Mouse (Mus musculus) embryo, embryonic 11 days (tissue): ENCODE data around the gene Padi3.

ENCODE experiments used
- DNase-seq: peaks from one replicate; pipeline ENCODE4 v3.0.0-alpha.2; 2015

Gene Padi3

GRCm38 (mm10) chr4:140815496-140815895 is 5.0 kb upstream of the Padi3 start:
- no peak for DNase-seq

- DNase-seq = peak; percentile 72
These were observed 4.1 kb upstream of the Padi3 start for GRCm38 (mm10) chr4:140814241-140815225.

DNA sequence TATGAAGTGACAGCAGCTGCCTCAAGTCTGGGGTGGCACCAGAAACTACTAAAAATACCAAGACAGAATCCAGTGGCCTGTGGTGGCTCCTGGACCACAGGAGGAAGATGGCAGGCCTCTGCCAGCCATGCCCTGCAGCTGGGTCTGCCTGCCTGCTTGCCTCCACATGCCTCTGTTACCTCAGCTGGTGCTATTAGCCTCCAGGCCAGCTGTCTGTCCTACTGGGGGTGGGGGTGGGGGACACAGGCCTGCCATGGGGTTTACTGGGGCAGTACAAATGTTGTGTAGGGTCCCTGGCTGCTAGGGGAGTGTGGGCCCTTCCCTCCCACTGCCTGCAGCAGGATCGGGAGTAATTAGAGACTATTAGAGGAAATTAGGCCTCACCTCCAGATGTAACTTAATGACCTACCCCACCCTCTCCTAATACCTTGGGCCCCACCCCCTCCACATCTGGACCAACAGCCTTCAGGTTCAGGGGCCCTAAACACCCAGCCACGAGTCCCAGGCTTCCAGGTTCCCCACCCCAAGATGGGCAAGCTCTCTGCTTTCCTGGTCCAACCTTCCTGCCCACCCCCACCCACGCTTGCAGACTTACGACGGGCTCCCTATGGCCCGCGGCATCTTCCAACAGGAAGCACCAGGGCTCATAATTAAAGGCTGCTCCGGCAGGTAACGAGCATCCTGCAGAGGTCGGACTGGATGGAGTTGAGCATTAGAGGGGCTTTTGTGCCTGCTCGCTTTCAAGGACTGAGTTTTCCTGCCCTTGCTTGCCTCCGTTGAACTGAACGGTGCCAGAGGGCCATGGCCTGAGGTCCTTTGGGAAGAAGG is 3.1 kb upstream of the Padi3 start:
- DNase-seq = peak; percentile 35

GRCm38 (mm10) chr4:140812609-140813008 is 2.2 kb upstream of the Padi3 start:
- DNase-seq = no peak

- DNase-seq = no peak
These were observed 1.7 kb upstream of the Padi3 start for GRCm38 (mm10) chr4:140812191-140812590.

DNA sequence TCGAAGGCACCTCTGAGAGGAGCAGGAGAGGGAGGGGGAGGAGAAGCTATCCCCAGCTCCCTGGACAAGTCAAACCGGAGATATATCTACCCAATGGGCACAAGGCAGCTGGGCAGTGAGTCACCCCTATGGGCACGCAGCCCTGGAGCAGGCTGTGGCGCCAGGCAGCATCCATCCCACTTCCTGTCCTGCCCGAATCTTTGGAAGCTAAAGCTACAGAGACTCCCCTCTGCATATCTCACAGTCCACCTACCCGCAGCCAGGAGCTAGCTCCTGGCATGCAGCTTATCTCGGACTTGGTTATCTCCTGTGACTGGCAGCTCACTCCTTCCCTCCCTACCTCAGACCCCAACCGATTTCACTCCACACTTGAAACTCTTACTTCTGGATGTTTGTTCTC is 1.3 kb downstream of the Padi3 start:
- no peak for DNase-seq

DNA sequence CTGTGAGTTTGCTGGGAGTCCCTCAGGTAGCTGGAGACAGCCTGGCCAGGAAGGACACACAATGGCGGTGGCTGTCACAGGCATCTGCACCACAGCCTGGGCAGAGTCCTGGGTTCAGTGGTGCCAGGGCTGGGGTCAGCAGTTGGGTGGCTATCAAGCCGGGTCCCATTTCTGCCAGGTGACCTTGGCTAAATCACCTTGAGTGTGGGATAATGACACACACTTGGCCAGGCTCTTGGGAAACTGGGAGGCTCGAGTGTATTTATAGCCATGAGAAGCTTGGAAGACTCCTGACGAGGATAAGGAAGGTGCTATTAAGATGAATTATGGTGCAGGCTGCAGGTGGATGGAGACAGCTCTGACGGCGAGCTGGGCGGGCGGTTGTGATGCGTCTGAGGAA is 5.8 kb downstream of the Padi3 start:
- DNase-seq = no peak

- no peak for DNase-seq
These were observed 9.1 kb downstream of the Padi3 start for GRCm38 (mm10) chr4:140801364-140801763.

DNA sequence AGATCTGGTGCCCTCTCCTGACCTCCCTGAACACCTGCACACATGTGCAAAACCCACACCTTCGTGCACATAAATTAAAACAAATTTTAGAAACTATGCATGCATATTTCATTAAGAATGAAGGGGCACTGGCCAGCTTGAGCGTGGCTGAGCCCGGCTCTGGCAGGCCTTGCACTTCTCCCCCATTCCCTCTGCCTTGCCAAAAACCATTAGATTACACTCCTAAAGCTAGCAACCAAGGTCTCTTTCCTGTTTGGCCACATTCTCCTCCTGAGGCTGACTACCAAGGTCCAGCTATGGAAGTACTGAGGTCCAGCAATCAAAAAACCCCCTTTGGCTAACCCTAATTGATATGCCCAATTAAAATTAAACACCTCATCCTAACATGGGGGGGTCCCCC is 13.7 kb downstream of the Padi3 start:
- DNase-seq = no peak

DNA sequence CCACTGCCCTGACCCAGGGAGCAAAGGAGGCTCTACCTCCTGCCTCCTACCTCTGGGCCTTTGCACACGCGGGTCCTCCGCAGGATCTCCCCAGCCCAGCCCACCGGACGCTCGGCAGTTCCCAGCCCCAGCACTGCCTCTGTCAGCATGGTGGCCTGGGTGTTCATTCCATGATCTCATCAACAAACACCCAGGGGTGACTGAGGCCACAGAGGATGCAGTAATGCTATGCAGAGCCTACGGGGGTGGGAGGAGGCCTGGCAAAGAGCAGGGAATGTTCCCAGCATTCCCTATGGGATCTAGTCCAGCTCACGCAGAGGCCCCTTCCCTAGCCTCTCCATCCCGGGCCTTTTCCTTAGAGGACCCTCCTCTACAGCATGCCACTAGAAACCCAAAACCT is 15.8 kb downstream of the Padi3 start:
- DNase-seq = no peak

DNA sequence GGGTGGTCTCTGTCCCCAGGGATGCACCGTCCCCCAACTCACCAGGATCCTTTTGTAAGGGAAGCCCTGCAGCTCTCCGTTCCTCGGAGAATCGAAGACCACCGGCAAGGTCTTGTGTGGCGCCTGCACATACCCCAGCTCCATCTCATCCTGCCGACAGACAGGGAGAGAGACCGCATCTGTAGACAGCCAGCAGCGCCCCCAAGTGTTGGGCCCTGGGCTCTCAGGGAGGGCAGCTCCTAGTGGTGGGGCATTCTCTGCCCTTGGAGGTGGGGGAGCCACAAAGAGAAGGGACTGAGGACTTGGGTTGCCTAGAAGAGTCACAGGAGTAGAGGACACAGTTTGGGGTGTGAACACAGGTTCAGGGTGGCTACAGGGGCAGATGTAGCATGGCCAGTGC is 16.7 kb downstream of the Padi3 start:
- no peak for DNase-seq

DNA sequence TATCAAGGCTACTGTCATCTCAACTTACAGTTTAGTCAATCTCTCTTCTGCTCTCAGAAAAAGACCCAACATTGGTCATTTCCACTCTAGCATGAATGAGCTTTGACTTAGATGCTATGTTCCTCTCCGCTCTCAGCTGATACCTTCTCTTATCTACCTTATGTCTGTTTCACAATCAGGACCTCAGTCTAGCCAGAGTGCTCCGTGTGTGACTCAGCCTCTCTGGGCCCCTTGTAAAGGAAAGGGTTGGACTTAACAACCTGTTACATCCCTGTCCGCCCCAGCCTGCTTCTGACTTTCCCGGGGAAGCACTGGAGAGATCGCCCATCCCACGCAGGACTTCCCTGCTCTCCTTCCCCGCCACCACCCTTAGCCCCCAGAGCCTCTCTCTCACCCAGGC is 17.9 kb downstream of the Padi3 start:
- no peak for DNase-seq

DNA sequence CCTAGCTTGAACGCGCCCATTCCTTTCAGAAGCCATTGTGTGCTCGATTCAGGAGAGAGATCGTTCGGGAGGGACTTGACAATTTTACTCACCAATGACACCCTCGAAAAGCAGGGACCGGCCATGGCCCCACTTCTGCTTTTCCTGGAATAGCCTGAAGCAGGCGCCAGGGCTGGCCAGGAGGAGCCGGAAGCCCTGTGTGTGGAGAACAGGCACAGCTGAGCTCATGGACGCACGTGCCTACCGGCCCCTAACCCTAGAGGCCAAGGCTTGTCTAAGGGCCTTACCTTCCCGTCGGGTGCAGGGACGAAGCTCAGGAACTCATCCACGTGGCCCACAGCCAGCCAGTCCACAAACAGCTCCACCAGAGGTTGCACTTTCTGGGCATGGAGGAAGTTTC is 19.4 kb downstream of the Padi3 start:
- no peak for DNase-seq

- DNase-seq = no peak
These were observed 20.5 kb downstream of the Padi3 start for GRCm38 (mm10) chr4:140789983-140790382.

- DNase-seq = peak; percentile 55
These were observed 21.5 kb downstream of the Padi3 start for GRCm38 (mm10) chr4:140788983-140789382.

DNA sequence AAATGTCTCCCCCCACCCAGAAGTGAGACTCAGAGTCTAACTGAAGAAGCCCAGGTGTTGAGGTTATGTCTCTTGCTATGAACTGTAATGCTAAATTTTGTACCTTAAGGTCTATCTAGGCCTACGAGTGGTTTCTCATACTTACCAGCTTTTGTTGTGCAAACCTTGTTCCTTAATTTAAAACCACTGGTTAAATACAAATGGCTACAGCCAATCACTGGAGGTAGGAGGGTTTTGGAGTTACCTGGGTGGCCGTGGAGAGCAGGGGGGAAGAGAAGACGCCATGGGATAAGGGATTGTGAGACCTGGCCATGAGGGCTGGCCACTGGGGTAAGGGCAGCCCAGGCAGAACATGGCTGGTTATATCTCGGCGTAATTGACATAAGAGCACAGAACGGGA is 22.2 kb downstream of the Padi3 start:
- no peak for DNase-seq

- DNase-seq = no peak
These were observed 23.0 kb downstream of the Padi3 start for GRCm38 (mm10) chr4:140787414-140787813.

GRCm38 (mm10) chr4:140785217-140785616 is 25.2 kb downstream of the Padi3 start:
- DNase-seq = no peak

DNA sequence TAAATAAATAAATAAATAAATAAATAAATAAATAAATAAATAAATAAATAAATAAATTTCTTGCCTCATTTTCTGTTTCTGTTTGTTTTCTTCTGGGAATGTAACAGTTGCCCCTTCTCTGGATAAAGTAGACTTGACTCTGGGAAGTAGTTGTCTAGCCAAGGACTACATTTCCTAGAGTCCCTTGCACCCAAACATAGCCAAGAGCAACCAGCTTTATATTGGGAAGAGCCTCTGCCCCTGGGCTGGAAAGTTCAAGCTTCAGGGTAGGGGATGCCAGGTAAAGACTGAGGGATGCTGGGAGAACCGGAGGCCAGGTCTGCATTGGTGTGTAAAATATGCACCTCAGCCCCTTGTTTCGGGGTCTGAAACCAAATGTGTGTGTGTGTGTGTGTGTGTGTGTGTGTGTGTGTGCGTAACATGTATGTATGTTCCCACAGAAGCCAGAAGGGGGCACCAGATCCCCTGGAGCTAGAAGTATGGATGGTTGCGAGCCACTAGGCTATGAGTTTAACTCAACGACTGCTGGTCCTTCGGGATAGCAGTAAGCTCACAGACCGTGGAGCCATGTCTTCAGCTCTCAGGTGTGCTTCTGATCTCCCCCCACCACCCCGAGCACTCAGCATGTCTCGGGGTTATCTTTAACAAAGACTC is 26.0 kb downstream of the Padi3 start:
- no peak for DNase-seq

- DNase-seq = no peak
These were observed 27.6 kb downstream of the Padi3 start for GRCm38 (mm10) chr4:140782821-140783220.

DNA sequence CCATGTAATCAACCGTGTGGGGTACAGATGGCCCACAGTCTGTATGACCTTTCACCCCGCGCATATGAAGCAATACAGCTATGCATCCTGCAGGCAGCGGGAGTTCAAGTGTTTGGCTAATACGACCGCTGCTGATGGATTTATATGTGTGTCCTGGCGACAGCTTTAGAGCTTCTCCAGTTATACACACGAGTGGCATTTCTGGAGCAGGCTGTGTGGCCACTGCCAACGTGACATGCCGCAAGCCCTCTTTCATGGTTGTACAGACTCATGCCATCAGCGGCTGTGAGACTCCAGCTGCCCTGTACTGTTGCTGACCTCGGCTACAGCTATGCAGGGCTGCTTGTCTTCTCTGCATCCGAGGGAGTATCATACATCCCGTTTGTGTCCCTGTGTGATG is 29.9 kb downstream of the Padi3 start:
- DNase-seq = no peak

DNA sequence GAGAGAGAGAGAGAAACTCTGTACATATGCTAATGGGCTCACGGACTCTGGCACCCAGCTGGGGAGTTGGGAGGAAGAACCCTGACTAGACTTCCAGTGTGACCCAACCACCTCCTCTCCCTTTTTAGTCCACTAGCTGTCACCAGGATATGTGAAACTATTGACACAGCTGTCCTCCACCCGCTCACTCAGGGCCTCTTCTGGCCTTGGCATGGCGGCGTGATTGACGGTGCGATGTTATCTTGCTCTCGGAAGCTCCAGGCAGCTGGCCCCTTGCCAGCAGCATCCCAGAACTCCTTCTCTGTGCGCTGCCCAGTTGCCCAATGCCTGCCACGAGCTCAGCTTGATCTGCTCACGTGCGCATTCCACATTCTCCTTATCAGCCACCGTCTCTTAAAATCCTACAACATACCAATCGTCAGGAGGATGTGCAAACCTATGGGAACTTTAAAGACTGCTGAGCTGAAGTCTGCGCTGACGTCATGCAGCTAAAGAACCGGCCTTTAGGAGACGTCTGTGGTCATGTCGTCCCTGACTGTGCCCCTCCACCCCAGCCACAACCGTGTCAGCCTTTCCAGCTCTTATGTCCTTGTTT is 30.5 kb downstream of the Padi3 start:
- peak; percentile 72 for DNase-seq

- DNase-seq = no peak
These were observed 33.8 kb downstream of the Padi3 start for GRCm38 (mm10) chr4:140776623-140777022.
